Mouse (Mus musculus): ENCODE results near the gene March6.

The March6 gene

DNA sequence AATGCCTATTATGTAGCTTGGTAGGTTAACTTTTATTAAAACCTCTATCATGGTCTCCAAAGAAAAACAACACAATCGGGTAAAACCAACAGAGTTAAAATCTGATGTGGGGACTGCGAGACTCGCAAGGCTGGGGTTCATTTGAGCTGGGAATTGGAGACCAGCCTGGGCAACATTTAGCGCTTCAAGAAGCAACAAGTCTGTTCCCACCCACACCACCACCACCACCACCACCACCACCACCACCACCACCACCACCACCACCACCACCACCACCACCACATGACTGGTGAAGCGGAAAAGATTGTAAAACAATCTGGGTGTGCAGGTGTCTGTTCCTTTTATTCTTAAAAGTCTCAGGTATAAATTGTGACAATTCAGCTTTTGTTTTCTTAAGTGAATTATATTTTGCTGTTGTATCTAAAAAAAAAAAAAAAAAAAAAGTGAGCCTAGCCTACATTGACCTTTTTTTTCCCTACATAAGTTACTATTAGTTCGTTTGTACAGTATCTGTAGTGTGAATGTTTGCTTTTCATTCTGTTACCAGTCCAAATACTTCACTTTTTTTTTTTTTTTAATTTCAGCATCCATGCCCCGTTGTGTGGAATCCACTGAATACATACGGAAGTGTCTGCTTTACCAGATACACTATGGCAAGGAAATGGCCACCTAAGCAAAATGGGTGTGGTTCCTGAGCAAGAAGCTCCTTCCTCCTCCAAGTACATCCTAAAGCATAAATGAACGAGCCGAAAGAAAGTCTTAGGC, 76.6 kb downstream of the March6 start:
- no peak for DNase-seq (ENCODE audit: low spot score in 2 of 2)

DNA sequence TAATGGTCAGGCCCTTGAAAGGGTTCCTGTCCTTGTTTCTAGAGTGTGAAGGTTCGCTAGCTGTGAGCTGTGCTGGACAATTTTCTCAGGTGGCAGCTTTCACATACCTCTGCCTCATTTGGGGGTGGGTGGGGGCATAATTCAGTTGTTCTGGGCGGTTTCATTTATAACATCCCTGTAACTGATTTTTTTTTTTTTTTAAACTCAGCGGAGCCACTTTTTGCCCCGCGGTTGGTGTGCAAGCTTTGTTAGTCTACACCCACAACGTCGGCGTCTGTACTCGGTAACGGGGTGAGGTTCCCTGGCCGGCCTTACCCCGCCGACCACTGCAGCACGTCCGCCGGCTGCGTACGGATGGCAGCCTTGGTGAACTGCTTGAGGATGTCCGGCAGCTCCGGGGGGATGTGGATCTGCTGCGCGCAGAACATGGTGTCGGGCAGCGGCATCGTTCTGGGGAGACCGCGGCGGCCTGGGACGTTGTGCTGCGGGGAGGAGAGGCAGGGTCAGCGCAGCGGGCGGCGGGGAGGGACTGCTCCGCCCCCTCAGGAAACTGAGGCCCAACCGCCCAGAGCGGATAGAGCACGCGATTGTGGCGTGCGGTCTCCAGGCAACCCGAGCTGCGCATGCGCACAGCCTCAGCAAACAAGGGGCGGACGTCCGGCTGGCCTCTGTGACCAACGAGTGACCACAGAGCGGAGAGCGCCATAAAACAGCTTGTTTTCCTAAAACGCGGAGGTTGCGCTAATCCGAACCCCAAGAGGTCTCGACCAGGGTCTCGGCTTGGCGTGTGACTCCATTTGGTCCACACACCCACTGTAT, 77.5 kb downstream of the March6 start, which contains the start of gene Ropn1l:
TSS of gene Ropn1l (minus strand) at position 640 of the 819 bp plus-strand sequence.
- DNase-seq (ENCODE audit: low spot score in 2 of 2): peak; percentile 89 to 90

DNA sequence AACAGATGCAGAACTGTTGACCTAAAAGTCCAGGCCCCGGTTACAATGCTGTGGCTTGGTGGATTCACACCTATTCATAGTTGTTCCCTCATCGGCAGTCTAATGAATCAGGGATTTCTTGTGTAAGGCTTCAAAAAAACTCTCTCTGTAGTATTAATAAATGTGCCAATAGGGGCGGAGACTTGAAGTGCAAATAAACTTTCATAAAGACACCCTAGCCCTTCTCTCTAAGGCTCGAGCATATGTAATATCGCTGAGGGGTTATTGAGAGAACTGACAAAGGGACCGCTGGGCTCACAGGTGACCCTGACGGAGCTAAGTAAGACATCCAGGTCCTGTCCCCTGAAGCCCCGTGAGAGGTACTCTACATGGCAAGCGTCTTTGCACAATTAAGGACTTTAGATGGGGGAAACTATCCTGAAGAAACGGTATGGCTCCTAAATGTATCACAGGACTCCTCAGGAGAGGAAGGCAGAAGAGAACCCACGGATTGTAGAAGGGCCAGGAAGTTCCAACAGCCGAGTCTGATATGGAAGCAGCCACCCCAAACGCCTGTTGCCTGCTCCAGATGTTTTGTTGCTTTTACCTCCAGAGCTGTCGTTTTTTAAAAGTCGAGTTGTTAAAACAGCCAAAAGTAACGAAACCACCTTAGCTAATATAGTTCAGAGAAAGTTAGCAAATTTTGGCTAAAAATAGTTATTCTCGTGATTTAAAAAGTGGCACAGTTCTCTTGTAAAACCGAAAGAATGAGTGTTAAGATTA, 78.3 kb downstream of the March6 start:
- no peak for DNase-seq (ENCODE audit: low spot score in 2 of 2)

DNA sequence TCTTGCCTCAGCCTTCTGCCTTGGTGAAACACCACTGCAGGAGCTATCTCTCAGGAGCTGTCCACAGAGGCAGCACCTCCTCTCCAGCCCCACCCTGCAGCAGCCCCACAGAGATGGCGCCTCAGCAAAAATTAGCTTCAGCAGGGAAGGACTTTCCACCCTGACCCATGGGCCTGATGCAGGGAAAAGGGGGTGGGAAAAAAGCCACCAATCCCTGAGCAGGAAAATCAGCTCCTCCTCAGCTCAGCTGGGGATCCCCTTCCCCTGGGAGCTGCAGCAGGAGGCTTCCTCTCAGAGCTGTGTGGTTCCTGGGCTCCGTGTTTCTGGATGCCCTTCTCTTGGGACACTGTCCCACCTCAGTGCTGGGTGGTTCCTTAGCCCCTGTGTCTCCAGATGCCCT, 81.1 kb downstream of the March6 start:
- DNase-seq (ENCODE audit: low spot score in 2 of 2): no peak

DNA sequence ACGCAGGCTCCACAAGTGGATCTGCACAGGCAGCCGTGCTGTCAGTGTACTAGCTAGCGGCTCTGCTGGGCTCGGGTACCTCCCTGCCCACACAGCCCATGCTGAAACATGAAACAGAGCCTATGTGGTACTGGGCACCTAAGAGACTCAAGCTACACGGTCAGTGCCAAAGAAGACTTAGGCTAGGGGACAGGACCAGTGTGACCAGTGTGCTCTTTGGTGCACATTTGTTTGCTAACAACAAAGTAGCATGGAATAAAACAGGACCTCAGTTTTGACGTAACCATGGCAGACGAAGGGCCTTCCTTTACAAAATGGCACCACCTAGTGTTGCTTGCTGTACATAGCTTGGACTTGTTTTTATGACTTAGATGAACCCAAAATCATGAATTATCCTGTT, 83.7 kb downstream of the March6 start:
- DNase-seq (ENCODE audit: low spot score in 2 of 2): peak; percentile 65 to 72

DNA sequence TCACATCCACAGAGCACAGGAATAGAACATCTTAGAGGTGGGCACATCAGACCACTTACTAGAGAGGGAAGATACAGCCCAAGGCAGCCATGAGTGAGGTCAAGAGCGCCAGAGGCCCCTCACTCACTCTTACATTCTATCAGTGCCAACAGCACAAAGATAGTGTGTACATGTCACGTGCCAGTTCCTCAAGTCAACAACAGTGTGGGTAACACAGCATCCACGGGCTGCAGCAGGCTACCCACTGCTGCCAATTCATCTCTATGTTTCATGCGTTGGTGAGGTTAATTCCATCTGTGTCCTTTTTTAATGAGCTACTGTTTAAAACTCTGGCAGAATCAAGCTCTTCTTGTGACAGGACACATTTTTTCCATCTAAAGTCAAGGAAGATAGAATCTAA, 88.2 kb downstream of the March6 start:
- DNase-seq (ENCODE audit: low spot score in 2 of 2): no peak

DNA sequence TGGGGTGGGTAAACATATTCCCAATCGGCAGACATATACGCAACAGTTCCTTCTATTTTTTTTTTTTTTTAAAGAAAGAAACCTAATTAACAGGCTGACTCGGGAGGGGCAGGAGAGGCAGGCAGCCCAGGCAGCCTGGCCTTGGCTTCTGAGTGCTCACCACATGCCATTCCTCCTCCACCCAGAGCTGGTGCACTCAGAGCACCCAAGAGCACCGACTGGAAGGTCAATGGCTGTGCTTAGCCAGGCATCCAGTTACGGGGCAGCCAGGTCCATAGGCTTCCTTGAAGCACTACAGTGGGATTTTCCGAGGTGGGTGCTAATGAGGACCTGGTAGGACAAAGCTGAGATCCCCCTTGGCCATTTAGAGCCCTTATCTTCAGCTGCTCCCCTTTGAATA, 88.9 kb downstream of the March6 start:
- DNase-seq (ENCODE audit: low spot score in 2 of 2): no peak

DNA sequence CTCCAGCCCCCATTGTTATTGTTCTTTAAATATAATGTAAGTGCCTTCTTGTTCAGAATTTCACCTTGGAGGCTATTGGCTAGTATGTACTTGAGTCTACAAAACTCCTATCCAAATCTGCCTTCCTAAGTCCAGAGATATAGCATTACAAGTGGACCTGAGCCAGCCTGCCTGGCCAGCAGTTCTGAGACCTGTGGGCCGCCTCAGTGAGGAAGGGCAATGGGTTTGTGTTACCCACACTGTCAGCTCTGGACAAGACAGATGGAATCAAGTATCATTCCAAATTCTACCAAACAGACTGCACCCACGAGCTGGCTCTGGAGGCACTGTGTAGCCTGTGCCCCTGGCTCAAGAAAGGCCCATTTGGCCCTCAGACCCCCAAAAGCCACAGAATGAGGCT, 94.0 kb downstream of the March6 start:
- no peak for DNase-seq (ENCODE audit: low spot score in 2 of 2)

DNA sequence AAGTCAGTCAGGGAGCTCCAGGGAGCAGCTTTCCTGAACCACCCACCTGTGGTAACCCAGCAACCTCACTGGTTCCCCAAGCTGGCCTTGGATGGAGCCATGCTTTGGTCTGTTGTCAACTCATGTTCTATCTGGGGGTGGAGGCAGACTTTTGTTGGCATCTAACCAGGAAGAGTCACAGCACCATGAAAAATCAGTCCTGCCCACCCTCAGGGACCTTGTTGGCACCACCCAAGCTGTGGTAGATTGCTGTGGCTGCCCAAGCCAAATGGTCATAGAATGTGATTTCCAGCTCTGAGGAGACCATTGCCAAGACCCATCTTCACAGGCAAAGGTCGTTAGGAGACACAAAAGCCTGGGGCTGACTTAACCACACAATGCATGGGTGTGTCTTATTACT, 94.8 kb downstream of the March6 start:
- no peak for DNase-seq (ENCODE audit: low spot score in 2 of 2)

DNA sequence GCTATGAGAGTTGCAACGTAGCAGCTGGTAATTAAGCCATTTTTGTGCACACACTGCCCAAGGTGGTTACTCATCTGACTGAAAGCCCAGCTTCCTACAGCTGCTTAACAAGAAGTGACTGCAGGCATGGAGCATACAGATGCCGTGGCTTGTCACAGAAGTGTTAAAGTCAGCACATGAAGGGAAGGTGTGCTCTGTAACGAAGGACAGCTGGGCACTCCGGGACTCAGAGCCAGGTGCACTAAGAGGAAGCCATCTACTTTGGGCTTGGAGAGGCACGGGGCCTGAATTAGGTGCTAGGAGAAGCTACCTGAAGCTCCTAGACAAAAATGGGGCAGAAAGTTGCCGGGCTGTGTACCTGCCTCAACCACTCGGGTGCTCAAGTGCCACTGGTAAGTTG, 97.1 kb downstream of the March6 start:
- no peak for DNase-seq (ENCODE audit: low spot score in 2 of 2)

DNA sequence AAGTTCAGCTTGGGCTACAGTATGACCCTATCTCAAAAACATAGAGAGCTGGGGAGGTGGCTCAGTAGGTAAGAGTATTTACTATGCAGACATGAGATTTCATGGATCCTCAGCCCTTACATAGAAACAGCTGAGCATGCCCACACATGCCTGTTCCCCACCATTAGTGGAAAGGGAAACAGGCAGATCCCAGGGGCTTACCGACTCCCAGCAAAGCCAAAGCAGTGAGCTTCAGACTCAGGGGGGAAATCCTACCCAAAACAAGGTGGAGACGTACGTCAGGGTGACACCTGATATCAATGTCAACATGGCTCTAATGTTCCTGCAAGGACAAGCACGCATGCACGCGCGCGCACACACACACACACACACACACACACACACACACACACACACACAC, 99.0 kb downstream of the March6 start:
- no peak for DNase-seq (ENCODE audit: low spot score in 2 of 2)

DNA sequence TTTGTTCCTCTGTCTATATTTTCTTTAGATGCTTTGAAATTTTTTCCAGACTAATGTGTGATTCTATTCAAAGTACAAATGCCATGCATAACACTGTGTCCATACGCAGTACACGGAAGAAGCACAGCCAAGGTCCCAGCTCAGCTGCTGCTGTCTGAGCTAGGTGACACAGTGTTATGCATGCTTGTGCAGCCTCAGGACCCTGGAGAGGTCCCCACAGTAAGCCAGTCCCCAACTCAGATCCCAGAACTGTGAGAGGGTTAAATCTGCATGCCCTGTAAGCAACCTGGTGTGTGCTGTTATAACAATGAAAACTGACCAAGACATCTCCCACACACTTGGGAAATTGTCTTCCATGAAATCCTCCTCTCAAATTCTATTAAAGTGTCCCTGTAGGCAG, 100.8 kb downstream of the March6 start:
- DNase-seq (ENCODE audit: low spot score in 2 of 2): no peak

DNA sequence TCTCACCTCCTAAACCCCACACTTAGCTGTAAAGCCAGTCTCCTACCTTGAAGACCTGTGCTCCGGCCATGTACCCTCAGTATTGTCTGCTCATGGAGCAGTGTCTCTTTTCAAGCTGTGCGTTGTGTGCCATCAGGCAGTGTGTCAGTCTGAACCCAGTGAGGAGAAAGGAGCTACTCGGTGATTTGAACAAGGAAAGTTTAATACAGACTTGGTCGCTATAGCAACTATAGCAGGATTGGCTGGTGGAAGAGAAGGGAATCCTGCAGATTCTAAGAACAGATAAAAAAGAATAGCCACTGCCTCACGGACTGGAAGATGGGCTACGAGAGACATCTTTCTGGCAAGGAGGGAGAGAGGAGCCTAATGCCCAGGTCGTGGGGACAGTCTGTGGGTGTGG, 101.4 kb downstream of the March6 start:
- no peak for DNase-seq (ENCODE audit: low spot score in 2 of 2)

DNA sequence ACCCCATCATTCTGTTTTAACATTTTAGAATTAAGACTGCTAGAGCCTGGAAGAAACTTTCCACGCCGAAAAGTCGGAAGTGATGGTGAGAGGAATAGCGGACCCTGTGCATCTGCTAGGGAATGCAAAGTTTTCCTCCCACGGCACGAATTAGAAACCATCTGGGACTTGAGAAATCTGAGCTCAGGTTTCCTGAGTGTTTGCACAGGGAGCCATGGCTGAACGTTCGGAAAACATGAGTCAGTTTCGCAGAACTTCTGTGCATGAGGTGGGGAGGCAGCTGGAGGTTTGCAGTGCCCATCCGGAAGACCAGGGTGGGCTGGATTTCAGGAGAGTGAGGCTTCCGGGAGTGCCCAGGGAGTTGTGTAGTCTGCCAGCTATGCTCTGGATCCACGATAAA, 102.3 kb downstream of the March6 start:
- DNase-seq (ENCODE audit: low spot score in 2 of 2): peak; percentile 81 to 84

DNA sequence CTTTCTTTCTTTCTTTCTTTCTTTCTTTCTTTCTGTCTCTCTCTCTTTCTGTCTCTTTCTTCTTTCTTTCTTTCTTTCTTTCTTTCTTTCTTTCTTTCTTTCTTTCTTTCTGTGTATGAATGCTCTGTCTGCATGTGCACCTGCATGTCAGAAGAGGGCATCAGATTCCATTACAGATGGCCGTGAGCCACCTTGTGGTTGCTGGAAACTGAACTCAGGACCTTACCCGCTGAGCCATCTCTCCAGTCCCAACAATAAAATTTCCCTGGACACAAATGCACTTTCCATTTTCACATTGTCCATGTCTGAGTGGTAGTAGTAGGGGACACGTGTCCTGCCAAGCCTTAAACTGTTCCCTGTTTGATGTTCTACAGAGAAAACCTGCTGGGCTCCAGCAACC, 103.5 kb downstream of the March6 start:
- no peak for DNase-seq (ENCODE audit: low spot score in 2 of 2)

DNA sequence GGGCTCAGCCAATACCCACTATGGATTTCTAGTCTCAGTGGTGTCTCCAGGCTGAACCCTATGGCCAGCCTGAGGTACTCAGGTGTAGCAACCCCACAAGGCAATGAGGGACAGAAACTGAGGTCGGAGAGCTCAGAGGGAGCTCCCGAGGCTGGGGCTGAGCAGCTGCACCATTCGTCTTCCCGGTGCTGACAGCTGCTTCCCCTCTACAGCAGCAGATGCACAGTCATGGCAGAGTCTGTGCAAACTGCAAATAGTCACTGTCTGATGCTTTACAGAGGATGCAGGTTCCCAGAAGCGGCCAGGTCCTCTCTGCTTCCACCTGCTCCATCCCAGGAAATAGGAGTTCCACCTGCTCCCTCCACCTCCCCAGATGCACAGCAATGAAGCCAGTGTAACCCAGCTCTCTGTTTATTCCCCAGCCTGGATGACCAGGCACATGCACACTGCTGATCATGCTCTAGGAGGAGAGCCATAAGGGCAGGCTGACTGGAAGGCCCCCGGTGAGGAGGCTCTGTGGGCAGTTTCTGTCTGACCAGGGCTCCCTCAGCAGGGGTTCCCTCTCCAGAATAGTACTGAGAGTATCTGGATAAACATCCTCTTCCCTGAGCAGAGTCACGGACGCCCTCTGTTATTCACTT, 104.7 kb downstream of the March6 start:
- peak in 1 of 2 experiments; percentile 43 for DNase-seq (ENCODE audit: low spot score in 2 of 2)

DNA sequence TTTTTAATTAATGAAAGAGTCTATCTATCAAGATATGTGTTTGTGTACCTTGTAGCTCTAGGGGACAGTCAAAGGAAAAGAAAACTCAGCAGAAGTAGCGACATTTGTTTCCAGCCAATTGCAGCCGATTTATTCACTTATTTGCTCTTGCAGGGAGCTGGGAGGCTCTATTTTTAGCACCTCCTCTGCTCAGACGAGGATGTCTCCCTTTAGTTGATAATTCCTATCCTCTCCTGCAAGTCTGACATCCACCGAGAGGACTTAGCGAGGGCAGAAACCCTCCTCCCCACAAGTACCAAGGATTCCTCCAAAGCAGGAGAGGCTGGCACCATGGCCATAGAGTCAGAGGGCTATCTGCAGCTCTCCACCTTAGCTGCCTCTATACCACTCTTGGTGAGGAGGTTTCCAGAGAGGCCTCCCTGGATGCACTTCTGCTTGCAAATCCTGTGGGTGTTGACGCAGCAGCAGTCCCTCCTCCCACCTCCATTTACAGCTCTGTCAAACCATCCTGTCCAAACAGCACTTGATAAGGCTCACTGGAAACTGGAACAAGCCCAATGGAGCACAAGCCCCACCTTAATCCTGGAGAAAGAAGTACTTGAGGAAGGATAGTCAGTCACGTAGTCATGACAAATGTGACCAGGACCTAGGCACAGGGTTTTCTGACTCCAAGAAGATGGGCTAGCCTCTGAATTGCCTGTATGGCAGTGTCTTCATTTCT, 108.0 kb downstream of the March6 start:
- DNase-seq (ENCODE audit: low spot score in 2 of 2): peak; percentile 41 to 60

DNA sequence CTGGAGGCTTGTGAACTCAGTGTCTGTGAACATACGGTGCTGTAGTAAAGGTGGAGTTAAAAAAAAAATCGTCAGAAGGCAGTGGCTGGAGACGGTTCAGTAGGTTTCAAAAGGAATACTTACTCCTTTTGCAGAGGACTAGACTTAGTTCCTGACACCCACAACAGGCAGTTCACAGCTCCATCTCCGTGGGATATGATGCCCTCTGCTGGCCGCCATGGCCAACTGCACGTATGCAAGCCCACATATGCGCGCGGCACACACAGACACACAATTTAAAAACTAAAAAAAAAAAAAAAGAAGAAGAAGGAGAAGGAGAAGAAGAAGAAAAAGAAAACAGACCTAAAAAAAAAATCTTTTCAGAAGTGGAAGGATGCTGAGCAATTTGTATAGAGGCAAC, 111.8 kb downstream of the March6 start:
- no peak for DNase-seq (ENCODE audit: low spot score in 2 of 2)

DNA sequence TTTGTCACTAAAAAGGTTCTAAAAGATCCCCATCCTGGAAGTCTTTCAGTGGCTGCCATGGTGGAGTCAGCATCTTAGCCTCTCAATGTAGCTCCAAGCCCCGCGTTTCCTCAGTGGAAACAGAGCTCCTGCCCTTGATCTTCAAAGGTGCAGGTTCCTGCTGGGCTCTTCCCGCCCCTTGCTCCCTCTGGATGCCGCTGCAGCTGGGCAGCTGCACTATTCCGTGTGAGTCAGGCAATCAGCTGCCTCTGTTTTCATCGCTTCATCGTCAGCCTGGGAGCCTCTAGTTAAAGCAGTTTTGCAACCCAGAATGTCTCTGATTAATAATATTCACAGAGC, 112.2 kb downstream of the March6 start:
- DNase-seq (ENCODE audit: low spot score in 2 of 2): no peak

DNA sequence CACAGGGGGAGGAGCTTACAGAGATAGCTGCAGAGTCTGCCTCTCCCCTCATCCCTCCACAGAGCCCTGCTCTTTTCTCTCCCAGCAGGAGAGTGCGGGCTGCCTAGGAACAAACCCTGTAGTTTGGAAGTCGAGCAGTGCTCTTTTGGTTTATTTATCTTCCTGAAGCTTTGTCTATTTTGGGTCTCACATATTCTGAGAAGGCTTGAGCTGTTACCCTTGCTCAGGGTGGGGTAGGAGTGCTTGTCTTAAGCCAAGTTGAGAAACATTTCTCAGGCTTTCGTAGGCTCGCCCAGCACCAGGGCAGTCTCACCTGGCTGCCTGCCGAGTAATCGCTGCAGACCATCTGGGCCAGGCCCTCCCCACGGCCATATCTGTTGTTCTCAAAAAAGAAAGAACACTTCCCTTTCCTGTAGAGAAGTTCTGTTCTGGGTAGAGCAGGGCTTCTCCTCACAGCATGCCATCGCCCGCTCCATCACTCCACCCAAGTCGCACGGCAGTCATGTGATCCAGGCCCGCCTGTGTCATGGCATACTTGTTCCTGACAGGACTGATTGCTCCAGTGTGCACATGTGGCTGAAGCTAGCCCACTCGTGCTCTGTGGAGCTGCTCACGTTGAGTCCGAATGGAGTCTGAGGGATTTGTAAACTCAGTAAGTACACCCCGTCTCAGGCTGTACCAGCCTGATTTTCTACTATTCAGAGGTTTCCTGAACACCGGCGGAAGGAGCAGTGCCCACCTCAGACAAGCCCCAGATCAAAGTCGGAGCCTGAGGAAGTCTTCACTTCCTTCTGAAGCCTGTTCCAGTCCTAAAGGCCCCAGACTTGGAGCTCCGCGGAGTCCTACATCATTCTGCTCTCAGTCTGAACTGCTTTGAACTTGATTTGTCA, 112.8 kb downstream of the March6 start:
- peak; percentile 72 to 78 for DNase-seq (ENCODE audit: low spot score in 2 of 2)

Data from right cerebral cortex, adult 2 months (tissue).